Mouse (Mus musculus) gastrocnemius, adult 2 months (tissue): ENCODE measurements around the gene Cdc34. TPM values are rescaled to one million over a fixed set of nuclear protein-coding genes. Genes with fewer than 3 reads are reported as not detected.
A peak's percentile ranks its signal among the peaks of the same experiment; 100 is the strongest.

Experiments used
- DNase-seq: peaks from one replicate; pipeline ENCODE4 v3.0.0; 2022
- H3K27ac ChIP-seq: fragments of 200-600 bp; 2 replicates; pipeline ENCODE4 v1.8.1; 2022; ENCODE audit warnings: mild to moderate bottlenecking
- H3K4me3 ChIP-seq: fragments of 200-600 bp; 2 replicates; pipeline ENCODE4 v1.8.1; 2022; ENCODE audit warnings: mild to moderate bottlenecking, moderate library complexity
- CTCF ChIP-seq: fragments of 200-600 bp; IDR thresholded peaks from 2 replicates; pipeline ENCODE4 v1.8.1; 2022; ENCODE audit warnings: antibody characterized with exemption, mild to moderate bottlenecking, moderate library complexity
- intact Hi-C: fragments of 180-260 bp; cut with DNase I; formaldehyde crosslinking; loops from one replicate; pipeline ENCODE4 v1.15.1; 2025
- total RNA-seq, 2 experiments: library from RNA; stranded (reverse); gene quantifications; 2 replicates each; pipeline ENCODE4 v1.2.3; 2021

Cdc34 gene
- total RNA-seq, 2 experiments from 2014 or later, result 366 to 415 TPM

- DNase-seq, result peak; percentile 100
- TF ChIP-seq CTCF, result peak; percentile 59
- Histone ChIP-seq H3K4me3 (peak within 1 kb of the TSS; percentile 92), H3K27ac (peak within 1 kb of the TSS; percentile 100)
- intact Hi-C loops, result loop anchor here (2.0 kb wide), 1 partner anchor 22 kb away; the partner anchor contains the start of gene Cdc34
These were observed 22.3 kb downstream of the Cdc34 start, which contains the start of gene Bsg for GRCm38 (mm10) chr10:79704065-79704969. Gene Bsg, plus strand, starts transcription at chr10:79704491.

- no peak for TF ChIP-seq CTCF
- intact Hi-C loops, result loop anchor here (2.0 kb wide), 1 partner anchor 22 kb away; the partner anchor contains the start of gene Cdc34
- H3K27ac ChIP-seq, result peak overlapping the region; percentile 100
- DNase-seq, result peak; percentile 25
- H3K4me3 ChIP-seq, result peak overlapping the region; percentile 92
These were observed 23.0 kb downstream of the Cdc34 start for GRCm38 (mm10) chr10:79704970-79705360.

GRCm38 (mm10) chr10:79705951-79706350 lies 24.0 kb downstream of the Cdc34 start:
- Histone ChIP-seq H3K27ac (peak overlapping the region; percentile 100), H3K4me3 (peak overlapping the region; percentile 92)
- no peak for DNase-seq
- intact Hi-C loops, result loop anchor here (2.0 kb wide), 1 partner anchor 23 kb away; the partner anchor contains the start of gene Cdc34
- TF ChIP-seq CTCF, result no peak

- Histone ChIP-seq H3K4me3 (peak overlapping the region; percentile 92), H3K27ac (peak overlapping the region; percentile 100)
- no peak for TF ChIP-seq CTCF
- intact Hi-C loops, result no loop called here
- peak; percentile 88 for DNase-seq
These were observed 24.6 kb downstream of the Cdc34 start for GRCm38 (mm10) chr10:79706406-79707094.

- Histone ChIP-seq H3K4me3 (peak overlapping the region; percentile 92), H3K27ac (peak overlapping the region; percentile 100)
- TF ChIP-seq CTCF, result no peak
- intact Hi-C loops, result no loop called here
- peak; percentile 72 for DNase-seq
These were observed 25.2 kb downstream of the Cdc34 start for GRCm38 (mm10) chr10:79707162-79707561.

GRCm38 (mm10) chr10:79707759-79708158 lies 25.8 kb downstream of the Cdc34 start:
- DNase-seq, result peak; percentile 36
- TF ChIP-seq CTCF, result no peak
- intact Hi-C loops, result no loop called here
- peak overlapping the region; percentile 92 for H3K4me3 ChIP-seq
- peak overlapping the region; percentile 100 for H3K27ac ChIP-seq

- TF ChIP-seq CTCF, result 0 out of 2 replicates have a peak, but pooled peaks have one; percentile 1
- intact Hi-C loops, result no loop called here
- Histone ChIP-seq H3K27ac (peak overlapping the region; percentile 100), H3K4me3 (peak overlapping the region; percentile 92)
- DNase-seq, result peak; percentile 74
These were observed 26.7 kb downstream of the Cdc34 start for GRCm38 (mm10) chr10:79708668-79709067.

- peak overlapping the region; percentile 92 for H3K4me3 ChIP-seq
- H3K27ac ChIP-seq, result peak overlapping the region; percentile 100
- no peak for DNase-seq
- intact Hi-C loops, result no loop called here
- TF ChIP-seq CTCF, result no peak
These were observed 27.3 kb downstream of the Cdc34 start for GRCm38 (mm10) chr10:79709307-79709706.

GRCm38 (mm10) chr10:79712029-79712428 lies 30.0 kb downstream of the Cdc34 start:
- TF ChIP-seq CTCF, result peak; percentile 47
- H3K4me3 ChIP-seq, result no peak overlapping the region
- DNase-seq, result peak; percentile 17
- H3K27ac ChIP-seq, result no peak overlapping the region
- intact Hi-C loops, result loop anchor here (5.0 kb wide), 1 partner anchor 70 kb away; no protein-coding TSS in a partner anchor

- intact Hi-C loops, result loop anchor here (5.0 kb wide), 1 partner anchor 70 kb away; no protein-coding TSS in a partner anchor
- Histone ChIP-seq H3K27ac (no peak overlapping the region), H3K4me3 (no peak overlapping the region)
- peak; percentile 74 for TF ChIP-seq CTCF
- peak; percentile 89 for DNase-seq
These were observed 30.6 kb downstream of the Cdc34 start for GRCm38 (mm10) chr10:79712499-79713126.

GRCm38 (mm10) chr10:79713163-79713562 lies 31.2 kb downstream of the Cdc34 start:
- H3K27ac ChIP-seq, result no peak overlapping the region
- intact Hi-C loops, result loop anchor here (5.0 kb wide), 1 partner anchor 69 kb away; no protein-coding TSS in a partner anchor
- DNase-seq, result no peak
- H3K4me3 ChIP-seq, result no peak overlapping the region
- TF ChIP-seq CTCF, result no peak

- no peak overlapping the region for H3K27ac ChIP-seq
- no peak overlapping the region for H3K4me3 ChIP-seq
- no peak for DNase-seq
- TF ChIP-seq CTCF, result no peak
- intact Hi-C loops, result loop anchor here (5.0 kb wide), 1 partner anchor 67 kb away; no protein-coding TSS in a partner anchor
These were observed 33.0 kb downstream of the Cdc34 start for GRCm38 (mm10) chr10:79714996-79715395.
